Mouse (Mus musculus) bone marrow, adult 2 months (tissue): ENCODE results near the gene Hpse.

Experiments
- CTCF ChIP-seq: fragments of 200-500 bp; IDR thresholded peaks from 2 replicates; pipeline ENCODE4 v1.5.1; 2011; ENCODE audit warnings: low read length, control low read depth; ENCODE audit not compliant: control insufficient read depth, insufficient read depth
- POLR2A ChIP-seq: fragments of 200-500 bp; IDR thresholded peaks from 2 replicates; pipeline ENCODE4 v1.6.1; 2011; ENCODE audit warnings: low read depth, mild to moderate bottlenecking, control low read depth, low read length, borderline replicate concordance; ENCODE audit not compliant: control insufficient read depth

DNA sequence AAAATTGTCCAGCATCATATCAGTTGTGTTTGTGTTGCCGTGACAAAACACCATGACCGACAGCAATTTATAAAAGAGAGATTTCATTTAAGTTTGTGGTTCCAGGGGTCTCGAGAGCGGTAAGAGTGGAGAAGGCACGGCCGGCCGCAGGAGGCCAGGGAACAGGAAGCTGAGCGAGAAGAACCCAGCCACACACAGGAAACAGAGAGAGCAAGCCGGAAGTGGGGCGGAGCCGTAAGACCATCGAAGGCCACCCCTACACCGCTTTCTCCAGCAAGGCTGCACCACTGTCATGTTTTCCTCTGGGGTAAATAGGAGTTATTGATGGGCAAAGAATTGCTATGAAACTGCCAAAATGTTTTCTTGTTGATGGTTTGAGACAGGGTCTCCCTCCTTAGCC is 9.2 kb upstream of the Hpse start:
- TF ChIP-seq CTCF: no peak
- TF ChIP-seq POLR2A: 0 out of 2 replicates have a peak, but pooled peaks have one; percentile 42
